Mouse (Mus musculus): Measurements from ENCODE around the gene Btbd3.

GRCm38 (mm10) chr2:138539655-138540054 is 283.3 kb downstream of the Btbd3 start:
- no peak for TF ChIP-seq POLR2A (IDR thresholded peaks at IDR 0.05; ENCODE audit: low read depth, low read length)
- no peak for TF ChIP-seq CTCF (IDR thresholded peaks at IDR 0.05; ENCODE audit: borderline replicate concordance, insufficient read depth, low read length)
